Mouse (Mus musculus) heart, postnatal 25 days (tissue): ENCODE measurements at regions not wholly inside any gene's neighbourhood (a gene's known extent, or its start where the extent isn't known, plus 50 kb on each side); places are given as distances from the start of the nearest gene placed in this dataset.
"Not testable (repeated sequence)": the region's sequence is repeated elsewhere in the genome, so short reads cannot be mapped to it uniquely, and the experiment has no call there.

Source experiments
- DNase-seq: peaks from one replicate; pipeline ENCODE4 v3.0.0; 2022; ENCODE audit warnings: low spot score
- intact Hi-C: fragments of 180-260 bp; cut with DNase I; formaldehyde crosslinking; loops from one replicate; pipeline ENCODE4 v1.15.1; 2025

- DNase-seq = no peak
- intact Hi-C loops = no loop called here
These were observed 147.0 kb upstream of the Emcn start for GRCm38 (mm10) chr3:137193873-137194272.

- DNase-seq = no peak
- intact Hi-C loops = no loop called here
These were observed 129.2 kb upstream of the Emcn start for GRCm38 (mm10) chr3:137211667-137212066.

- intact Hi-C loops = no loop called here
- no peak for DNase-seq
These were observed 124.8 kb upstream of the Emcn start for GRCm38 (mm10) chr3:137216036-137216435.

- intact Hi-C loops = no loop called here
- DNase-seq = no peak
These were observed 123.6 kb upstream of the Emcn start for GRCm38 (mm10) chr3:137217245-137217644.

DNA sequence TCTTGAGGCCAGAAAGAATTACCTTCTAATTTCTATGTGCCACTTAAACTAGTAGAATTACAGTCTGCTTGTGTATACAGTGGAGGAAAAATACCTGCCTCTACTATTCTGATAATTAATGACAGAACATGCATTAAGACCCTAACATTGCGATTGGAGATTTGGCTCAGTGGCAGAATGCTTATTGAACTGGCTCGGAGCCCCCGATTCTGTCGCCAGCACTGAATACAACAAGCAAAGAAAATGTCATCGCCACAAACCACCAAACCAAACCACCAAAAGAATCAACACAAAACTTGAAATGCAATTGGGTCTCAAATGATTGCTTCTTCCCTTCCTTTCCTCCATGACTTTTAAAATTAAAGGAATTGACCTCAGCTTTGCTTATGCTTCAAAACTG is 122.9 kb upstream of the Emcn start:
- intact Hi-C loops = no loop called here
- no peak for DNase-seq

DNA sequence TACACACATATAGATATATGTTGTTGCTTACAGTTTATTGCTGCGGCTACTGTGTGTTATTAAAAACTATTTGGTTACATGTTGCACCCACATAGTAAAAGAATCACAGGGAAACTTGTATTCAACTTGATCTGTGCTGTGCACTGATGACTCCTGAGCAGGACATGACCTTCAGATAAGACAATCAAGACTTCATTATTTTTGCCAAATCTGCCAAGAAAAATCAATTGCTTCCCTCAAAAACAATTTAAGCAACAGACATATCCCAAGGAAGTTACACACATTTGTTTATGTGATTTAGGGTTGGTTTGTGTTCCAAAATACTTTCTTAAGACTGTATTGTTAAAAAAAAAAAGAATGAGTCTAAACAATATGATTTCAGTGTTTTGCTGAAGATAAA is 114.7 kb upstream of the Emcn start:
- DNase-seq = no peak
- intact Hi-C loops = no loop called here

- intact Hi-C loops = no loop called here
- DNase-seq = no peak
These were observed 113.6 kb upstream of the Emcn start for GRCm38 (mm10) chr3:137227122-137227838.

GRCm38 (mm10) chr3:137228416-137228815 is 112.5 kb upstream of the Emcn start:
- intact Hi-C loops = no loop called here
- DNase-seq = no peak

DNA sequence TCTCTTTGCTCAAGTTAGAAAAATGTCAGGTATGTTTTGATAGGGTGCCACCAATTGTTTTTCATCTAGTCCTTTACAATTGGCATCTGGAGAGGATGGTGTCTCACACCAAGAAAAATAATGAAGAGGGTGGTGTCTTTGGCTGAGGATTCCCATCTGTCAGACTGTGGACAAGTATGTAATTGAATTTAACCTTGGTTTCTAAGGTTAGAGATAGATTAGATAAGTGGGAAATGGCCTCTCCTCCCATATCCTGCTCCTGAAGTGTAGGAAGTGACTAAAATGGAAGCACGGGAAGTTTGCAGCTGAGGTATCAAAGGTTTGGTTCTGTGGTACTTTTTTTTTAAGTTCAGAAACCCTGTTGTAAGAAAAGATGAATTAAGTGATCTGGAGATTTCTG is 98.0 kb upstream of the Emcn start:
- DNase-seq = no peak
- intact Hi-C loops = loop anchor here (2.0 to 10.0 kb wide), 3 partner anchors 38 to 88 kb away; no protein-coding TSS in a partner anchor

GRCm38 (mm10) chr3:137263907-137264306 is 77.0 kb upstream of the Emcn start:
- intact Hi-C loops = no loop called here
- DNase-seq = no peak

DNA sequence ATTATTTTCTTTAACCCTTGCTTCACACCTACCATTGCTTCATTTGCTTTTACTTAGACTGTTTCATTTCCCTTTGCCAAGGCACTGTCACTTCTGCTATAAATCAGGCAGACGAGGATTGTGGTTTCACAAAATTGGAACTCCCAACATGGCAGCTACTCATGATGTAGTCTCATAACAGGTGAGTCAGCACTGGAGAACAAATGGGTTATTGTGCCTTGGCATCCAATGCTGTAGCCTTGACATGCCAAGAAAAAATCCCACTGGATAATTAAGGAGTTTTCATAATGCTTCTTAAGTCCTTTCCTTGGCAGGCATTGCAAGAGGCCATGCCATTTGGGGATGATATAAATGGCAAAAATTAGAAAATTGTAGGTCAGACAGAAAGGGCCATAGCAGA is 73.1 kb upstream of the Emcn start:
- intact Hi-C loops = no loop called here
- DNase-seq = no peak

- no peak for DNase-seq
- intact Hi-C loops = loop anchor here (5.0 kb wide), 1 partner anchor 47 kb away; no protein-coding TSS in a partner anchor
These were observed 65.4 kb upstream of the Emcn start for GRCm38 (mm10) chr3:137275444-137275843.

- intact Hi-C loops = loop anchor here (5.0 kb wide), 1 partner anchor 43 kb away; no protein-coding TSS in a partner anchor
- no peak for DNase-seq
These were observed 61.6 kb upstream of the Emcn start for GRCm38 (mm10) chr3:137279284-137279683.

- DNase-seq = peak; percentile 10
- intact Hi-C loops = loop anchor here (2.0 to 5.0 kb wide), 2 partner anchors 38 to 61 kb away; partner anchors contain the start of gene Emcn
These were observed 59.8 kb upstream of the Emcn start for GRCm38 (mm10) chr3:137281052-137281451.

DNA sequence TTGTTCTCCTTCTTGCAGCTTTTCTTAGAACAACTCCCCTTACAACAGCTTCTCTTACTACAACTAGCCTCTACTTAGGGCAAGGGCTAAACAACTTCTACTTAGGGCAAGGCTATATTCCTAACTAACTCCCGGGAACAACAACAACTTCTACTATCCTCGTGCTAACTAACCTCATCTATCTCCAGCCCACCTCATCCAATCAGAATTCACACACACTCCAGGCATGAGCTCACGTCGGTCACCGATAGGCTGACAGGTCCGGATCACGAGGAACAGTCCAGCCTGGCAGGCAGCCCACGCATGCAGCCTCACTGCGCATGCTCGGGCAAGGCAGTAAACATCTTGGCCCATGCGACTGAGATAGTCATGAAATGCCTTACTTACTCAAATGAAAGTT is 53.3 kb upstream of the Emcn start:
- DNase-seq, intact Hi-C loops: not testable (repeated sequence)

GRCm38 (mm10) chr3:137288301-137288942 is 52.4 kb upstream of the Emcn start:
- no peak for DNase-seq
- intact Hi-C loops = no loop called here

- intact Hi-C loops = no loop called here
- DNase-seq = no peak
These were observed 51.8 kb upstream of the Emcn start for GRCm38 (mm10) chr3:137288943-137289682.

- intact Hi-C loops = no loop called here
- DNase-seq = no peak
These were observed 51.2 kb upstream of the Emcn start for GRCm38 (mm10) chr3:137289683-137289984.
